Mouse (Mus musculus) monocyte, adult 5-6 weeks (primary cell): ENCODE results near the gene Wdr1. TPM values are rescaled to one million over a fixed set of nuclear protein-coding genes. Genes with fewer than 3 reads are reported as not detected.
"Not testable (repeated sequence)": the region's sequence is repeated elsewhere in the genome, so short reads cannot be mapped to it uniquely, and the experiment has no call there.

Experiments
- ATAC-seq: fragments of 153-309, 156-312 bp; replicated peaks from 2 replicates; pipeline ENCODE4 v1.8.0; 2017; ENCODE audit warnings: mild to moderate bottlenecking; ENCODE audit not compliant: low TSS enrichment, insufficient number of reproducible peaks, severe bottlenecking, poor library complexity, low FRiP score
- total RNA-seq: library from RNA; stranded (forward); fragments of 200-1000, 200-491, 200-594 nt; gene quantifications from 3 replicates; pipeline ENCODE4 v1.2.3, GENCODE M21; 2017

Wdr1 gene
- 370 to 434 TPM (median 393 TPM) in 3 replicates for total RNA-seq

GRCm38 (mm10) chr5:38563121-38563520 is at the start of gene Wdr1:
TSS of gene Wdr1 (minus strand) at chr5:38563221.
- ATAC-seq: no peak

GRCm38 (mm10) chr5:38611118-38611517 is 48.1 kb upstream of the Wdr1 start:
- no peak for ATAC-seq

GRCm38 (mm10) chr5:38608219-38608618 is 45.2 kb upstream of the Wdr1 start:
- not testable (repeated sequence) for ATAC-seq

GRCm38 (mm10) chr5:38598647-38599304 is 35.8 kb upstream of the Wdr1 start:
- no peak for ATAC-seq

GRCm38 (mm10) chr5:38588924-38589323 is 25.9 kb upstream of the Wdr1 start:
- no peak for ATAC-seq

GRCm38 (mm10) chr5:38585450-38585849 is 22.4 kb upstream of the Wdr1 start:
- ATAC-seq: no peak

- no peak for ATAC-seq
These were observed 20.0 kb upstream of the Wdr1 start for GRCm38 (mm10) chr5:38583026-38583425.

- peak; percentile 48; the same call in 1 of the 2 replicates for ATAC-seq
These were observed 17.7 kb upstream of the Wdr1 start for GRCm38 (mm10) chr5:38580703-38581102.

- ATAC-seq: no peak
These were observed 7.9 kb upstream of the Wdr1 start for GRCm38 (mm10) chr5:38570876-38571275.

GRCm38 (mm10) chr5:38568652-38569051 is 5.6 kb upstream of the Wdr1 start:
- no peak for ATAC-seq

GRCm38 (mm10) chr5:38564831-38565230 is 1.8 kb upstream of the Wdr1 start:
- no peak for ATAC-seq

- peak; percentile 76 for ATAC-seq
These were observed 1.5 kb downstream of the Wdr1 start for GRCm38 (mm10) chr5:38561426-38562024.

- ATAC-seq: peak; percentile 27
These were observed 2.2 kb downstream of the Wdr1 start for GRCm38 (mm10) chr5:38560586-38561425.

- no peak for ATAC-seq
These were observed 4.2 kb downstream of the Wdr1 start for GRCm38 (mm10) chr5:38558831-38559230.

- no peak for ATAC-seq
These were observed 5.2 kb downstream of the Wdr1 start for GRCm38 (mm10) chr5:38557811-38558210.

- ATAC-seq: no peak
These were observed 6.6 kb downstream of the Wdr1 start for GRCm38 (mm10) chr5:38556406-38556805.

GRCm38 (mm10) chr5:38553953-38554352 is 9.1 kb downstream of the Wdr1 start:
- ATAC-seq: no peak

- ATAC-seq: no peak
These were observed 9.5 kb downstream of the Wdr1 start for GRCm38 (mm10) chr5:38553491-38553890.

GRCm38 (mm10) chr5:38552615-38553014 is 10.4 kb downstream of the Wdr1 start:
- ATAC-seq: no peak
